Mouse (Mus musculus) embryonic facial prominence, embryonic 14.5 days (tissue): ENCODE data around the gene Rchy1. TPM values are rescaled to one million over a fixed set of nuclear protein-coding genes. Genes with fewer than 3 reads are reported as not detected.

ENCODE experiments used
- ATAC-seq: fragments of 200-750 bp; cut with Nextera tagmentation; 2 replicates; pipeline ENCODE4 v1.8.0; 2017; ENCODE audit warnings: low read depth, moderate number of reproducible peaks, moderate TSS enrichment
- DNase-seq: peaks from one replicate; pipeline ENCODE4 v3.0.0-alpha.2; 2015; ENCODE audit warnings: low spot score
- H3K27ac ChIP-seq: fragments of 300-500 bp; sonication (generic); replicated peaks from 2 replicates; pipeline ENCODE4 v1.5.1; 2014; ENCODE audit warnings: low read depth, mild to moderate bottlenecking, low read length, moderate library complexity
- H3K27me3 ChIP-seq: fragments of 300-500 bp; sonication (generic); replicated peaks from 2 replicates; pipeline ENCODE4 v1.6.1; 2014; ENCODE audit warnings: low read length; ENCODE audit not compliant: control insufficient read depth, insufficient read depth
- H3K36me3 ChIP-seq: fragments of 300-500 bp; sonication (generic); 2 replicates; pipeline ENCODE4 v1.6.1; 2014; ENCODE audit warnings: low read length, mixed read lengths; ENCODE audit not compliant: control insufficient read depth, insufficient read depth
- H3K4me1 ChIP-seq: fragments of 300-500 bp; sonication (generic); 2 replicates; pipeline ENCODE4 v1.6.1; 2014; ENCODE audit warnings: antibody characterized with exemption, low read length; ENCODE audit not compliant: control insufficient read depth, insufficient read depth
- H3K4me2 ChIP-seq: fragments of 300-500 bp; sonication (generic); 2 replicates; pipeline ENCODE4 v1.6.1; 2014; ENCODE audit warnings: low read depth, mild to moderate bottlenecking, low read length, moderate library complexity, mixed read lengths
- H3K4me3 ChIP-seq: fragments of 300-500 bp; sonication (generic); 2 replicates; pipeline ENCODE4 v1.5.1; 2014; ENCODE audit warnings: low read depth, mild to moderate bottlenecking, low read length
- H3K9ac ChIP-seq: fragments of 300-500 bp; sonication (generic); 2 replicates; pipeline ENCODE4 v1.6.1; 2014; ENCODE audit warnings: low read depth, mild to moderate bottlenecking, low read length, moderate library complexity, mixed read lengths
- H3K9me3 ChIP-seq: fragments of 300-500 bp; sonication (generic); 2 replicates; pipeline ENCODE4 v1.6.1; 2016; ENCODE audit warnings: low read length; ENCODE audit not compliant: control insufficient read depth
- WGBS: fragments of 180-500 bp; shearing (Covaris S2); extraction: QIAGEN DNeasy Blood & Tissue Kit; methylation state at CpG from one replicate; pipeline ENCODE4 v1.1.7; 2014; 5-methylcytosine and 5-hydroxymethylcytosine counted together
- polyA plus RNA-seq: library from polyadenylated mRNA; unstranded; fragments of >200 nt; fragmentation: Nextera tagmentation; extraction: Ambion mirVana; gene quantifications from 2 replicates; pipeline ENCODE4 v1.2.1, GENCODE M21; 2014

Rchy1 gene
- polyA plus RNA-seq, 1 experiment from 2014 or later: 40.4 TPM

DNA sequence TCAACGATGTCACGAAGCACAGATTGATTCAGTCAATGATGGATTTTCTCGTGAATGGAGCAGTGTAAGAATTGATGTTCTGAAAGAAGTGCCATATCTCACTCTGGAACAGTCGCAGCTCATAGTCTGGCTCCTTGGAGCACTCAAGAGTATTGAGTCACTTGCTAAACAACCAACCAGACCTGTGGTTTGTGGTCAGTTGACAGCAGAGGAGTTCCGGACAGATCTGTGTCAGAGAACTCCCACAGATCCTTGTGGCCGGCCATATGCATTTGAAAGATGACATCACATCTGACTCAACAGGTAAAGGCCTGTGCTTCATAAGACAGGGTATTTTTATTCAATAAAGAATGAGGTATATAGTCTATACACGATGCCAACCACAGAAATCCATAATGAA, 11.1 kb upstream of the Rchy1 start:
- H3K4me2 ChIP-seq: no peak overlapping the region
- no peaks in the 10 kb centered on the region for H3K4me1 ChIP-seq
- 88% methylated on average over 7 of the region's 7 CpGs for WGBS
- H3K27ac ChIP-seq: no peak overlapping the region
- no peak for DNase-seq
- no peaks in the 10 kb centered on the region for H3K27me3 ChIP-seq
- ATAC-seq: no peak
- H3K4me3 ChIP-seq: no peak overlapping the region
- no peaks in the 10 kb centered on the region for H3K9me3 ChIP-seq
- no peaks in the 10 kb centered on the region for H3K36me3 ChIP-seq
- no peak overlapping the region for H3K9ac ChIP-seq

GRCm38 (mm10) chr5:91972046-91972445, 9.2 kb upstream of the Rchy1 start:
- 74% methylated on average over 3 of the region's 3 CpGs for WGBS
- DNase-seq: no peak
- Histone ChIP-seq H3K4me3 (no peak overlapping the region), H3K9ac (no peak overlapping the region), H3K4me2 (no peak overlapping the region), H3K27me3 (no peaks in the 10 kb centered on the region), H3K36me3 (no peaks in the 10 kb centered on the region), H3K9me3 (no peaks in the 10 kb centered on the region), H3K27ac (no peak overlapping the region), H3K4me1 (no peaks in the 10 kb centered on the region)
- ATAC-seq: no peak

DNA sequence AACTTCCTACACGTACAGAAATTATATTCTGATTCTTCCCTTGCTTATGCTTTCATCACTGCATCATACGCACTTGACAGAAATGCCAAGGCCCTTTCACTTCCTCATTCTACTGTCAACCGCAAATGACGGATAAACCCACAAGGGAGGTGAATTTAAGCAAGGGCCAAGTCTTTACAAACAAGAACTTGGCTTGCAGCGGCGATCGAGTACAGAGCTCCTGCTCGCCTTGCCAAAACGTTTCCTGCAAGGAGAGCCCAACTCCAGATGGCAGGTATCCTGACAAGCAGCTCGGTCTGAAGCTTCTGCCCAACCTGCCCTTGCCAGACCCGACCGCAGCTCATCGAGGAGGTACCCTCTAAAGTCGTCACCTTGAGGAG, 619 bp downstream of the Rchy1 start:
- 1% methylated on average over 14 of the region's 14 CpGs for WGBS
- no peaks in the 10 kb centered on the region for H3K27me3 ChIP-seq
- peak overlapping the region; percentile 73 for H3K4me3 ChIP-seq
- H3K9me3 ChIP-seq: no peaks in the 10 kb centered on the region
- H3K4me1 ChIP-seq: peaks cover 19% of the 10 kb centered on the region
- peak overlapping the region; percentile 96 for H3K27ac ChIP-seq
- H3K4me2 ChIP-seq: peak overlapping the region; percentile 58
- peaks cover 7% of the 10 kb centered on the region for H3K36me3 ChIP-seq
- DNase-seq (peak; percentile 87), ATAC-seq (no peak; the same call in 1 of the 2 replicates)
- peak overlapping the region; percentile 80 for H3K9ac ChIP-seq

- Histone ChIP-seq H3K4me3 (peak overlapping the region; percentile 73), H3K9ac (peak overlapping the region; percentile 80), H3K27ac (peak overlapping the region; percentile 96), H3K4me1 (peaks cover 19% of the 10 kb centered on the region), H3K9me3 (no peaks in the 10 kb centered on the region), H3K27me3 (no peaks in the 10 kb centered on the region), H3K36me3 (peaks cover 15% of the 10 kb centered on the region), H3K4me2 (peak overlapping the region; percentile 58)
- ATAC-seq (no peak), DNase-seq (no peak)
- 86% methylated on average over 1 of the region's 1 CpGs for WGBS
Observed at GRCm38 (mm10) chr5:91961370-91961769, 1.5 kb downstream of the Rchy1 start.

- Histone ChIP-seq H3K9ac (0 out of 2 replicates have a peak overlapping the region, but pooled peaks have one; percentile 10), H3K36me3 (peaks cover 18% of the 10 kb centered on the region), H3K27ac (peak overlapping the region; percentile 49), H3K4me1 (peaks cover 19% of the 10 kb centered on the region), H3K27me3 (no peaks in the 10 kb centered on the region), H3K4me2 (peak overlapping the region; percentile 58), H3K9me3 (no peaks in the 10 kb centered on the region), H3K4me3 (peak overlapping the region; percentile 73)
- no peak for ATAC-seq
- 59% methylated on average over 3 of the region's 3 CpGs for WGBS
- peak; percentile 58 for DNase-seq
Observed at GRCm38 (mm10) chr5:91960606-91961254, 2.1 kb downstream of the Rchy1 start.

DNA sequence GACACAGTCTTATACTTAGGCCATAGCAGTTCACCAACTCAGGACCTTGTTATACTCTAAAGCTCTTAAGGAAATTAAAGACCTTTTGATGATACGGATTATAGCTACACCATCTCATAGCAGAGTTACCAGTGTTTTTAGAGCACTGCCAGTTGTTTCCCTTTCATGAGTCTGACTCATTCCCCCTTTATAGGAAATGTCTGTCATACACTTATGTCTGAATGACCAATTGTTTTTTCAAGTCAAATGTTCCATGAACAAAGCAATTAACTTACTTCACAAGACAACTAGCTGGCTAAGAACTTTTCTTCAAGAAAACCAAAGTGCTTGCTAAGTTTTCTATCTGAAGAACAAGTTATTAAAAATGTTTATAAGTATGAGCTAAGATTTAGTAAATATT, 2.9 kb downstream of the Rchy1 start:
- no peak for DNase-seq
- Histone ChIP-seq H3K4me2 (peak overlapping the region; percentile 58; the same call in 1 of the 2 replicates), H3K27ac (peak overlapping the region; percentile 49; the same call in 1 of the 2 replicates)

GRCm38 (mm10) chr5:91959096-91959495, 3.8 kb downstream of the Rchy1 start:
- WGBS: 95% methylated on average over 1 of the region's 1 CpGs
- no peak overlapping the region for H3K9ac ChIP-seq
- ATAC-seq: no peak

More for the DNA sequence above, 2.9 kb downstream of the Rchy1 start:
- peaks cover 21% of the 10 kb centered on the region for H3K36me3 ChIP-seq
- 87% methylated on average over 1 of the region's 1 CpGs for WGBS
- ATAC-seq: no peak
- H3K9ac ChIP-seq: no peak overlapping the region
- H3K27me3 ChIP-seq: no peaks in the 10 kb centered on the region
- no peaks in the 10 kb centered on the region for H3K9me3 ChIP-seq
- no peak overlapping the region for H3K4me3 ChIP-seq
- peaks cover 19% of the 10 kb centered on the region for H3K4me1 ChIP-seq

GRCm38 (mm10) chr5:91956991-91957760, 5.7 kb downstream of the Rchy1 start:
- Histone ChIP-seq H3K4me1 (peaks cover 19% of the 10 kb centered on the region), H3K4me2 (no peak overlapping the region), H3K9me3 (no peaks in the 10 kb centered on the region), H3K27me3 (no peaks in the 10 kb centered on the region), H3K4me3 (no peak overlapping the region), H3K9ac (no peak overlapping the region), H3K27ac (no peak overlapping the region), H3K36me3 (peaks cover 45% of the 10 kb centered on the region)
- WGBS: 93% methylated on average over 3 of the region's 3 CpGs
- ATAC-seq (no peak), DNase-seq (no peak)

More at GRCm38 (mm10) chr5:91959096-91959495, 3.8 kb downstream of the Rchy1 start:
- no peak overlapping the region for H3K27ac ChIP-seq
- H3K4me1 ChIP-seq: peaks cover 19% of the 10 kb centered on the region
- no peak for DNase-seq
- H3K9me3 ChIP-seq: no peaks in the 10 kb centered on the region
- H3K27me3 ChIP-seq: no peaks in the 10 kb centered on the region
- H3K4me3 ChIP-seq: no peak overlapping the region
- H3K36me3 ChIP-seq: peaks cover 27% of the 10 kb centered on the region
- H3K4me2 ChIP-seq: no peak overlapping the region
